Mouse (Mus musculus): ENCODE measurements around the gene Abhd14a. TPM values are rescaled to one million over a fixed set of nuclear protein-coding genes. Genes with fewer than 3 reads are reported as not detected.
A peak's percentile ranks its signal among the peaks of the same experiment; 100 is the strongest.

Gene Abhd14a
- total RNA-seq, 4 experiments from 2014 or later: 15.2 to 17.8 (median 16.7) TPM

GRCm38 (mm10) chr9:106453271-106454070 is 6.0 kb upstream of the Abhd14a start, which contains the start of gene Pcbp4:
Pcbp4 (plus strand) TSS chr9:106453291.
- DNase-seq (ENCODE audit: low spot score in 2 of 2): peak in 1 of 2 experiments; percentile 56

- no peak for DNase-seq (ENCODE audit: low spot score in 2 of 2)
Measured at GRCm38 (mm10) chr9:106452821-106453220, 5.3 kb upstream of the Abhd14a start.

DNA sequence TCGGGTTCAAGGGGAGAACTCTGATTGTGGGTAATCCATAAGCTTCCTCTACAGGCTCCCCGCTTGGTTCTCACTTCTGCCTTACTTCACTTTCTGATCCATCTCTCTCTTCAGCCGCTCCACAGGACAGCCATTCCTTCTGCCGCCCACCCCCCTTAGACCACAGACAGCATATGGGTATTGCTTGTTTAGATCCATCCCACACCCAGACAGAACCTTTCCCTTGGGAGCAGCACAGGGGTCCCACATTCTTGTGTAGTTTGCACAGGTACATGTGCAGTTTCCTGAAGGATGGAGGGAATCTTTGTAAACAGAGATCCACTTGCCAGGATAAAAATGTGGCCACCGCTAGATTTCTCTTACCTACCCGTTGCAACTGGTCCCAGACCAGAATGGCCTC is 4.9 kb upstream of the Abhd14a start:
- DNase-seq (ENCODE audit: low spot score in 2 of 2): no peak

DNA sequence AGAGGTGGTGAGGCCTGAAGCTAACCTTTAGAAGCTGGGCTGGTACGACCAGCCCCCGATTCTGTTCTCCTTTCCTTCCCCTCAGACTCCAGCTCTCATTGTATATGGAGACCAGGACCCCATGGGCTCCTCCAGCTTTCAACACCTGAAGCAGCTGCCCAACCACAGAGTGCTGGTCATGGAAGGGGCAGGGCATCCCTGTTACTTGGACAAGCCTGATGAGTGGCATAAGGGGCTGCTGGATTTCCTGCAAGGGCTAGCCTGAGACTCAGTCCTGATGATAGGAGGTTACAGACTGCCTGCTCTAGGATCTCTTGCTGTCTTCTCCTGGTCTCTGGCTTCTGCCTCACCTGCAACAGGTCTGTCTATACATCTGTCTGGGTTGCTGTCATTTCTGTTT is 4.4 kb upstream of the Abhd14a start:
- DNase-seq (ENCODE audit: low spot score in 2 of 2): no peak

DNA sequence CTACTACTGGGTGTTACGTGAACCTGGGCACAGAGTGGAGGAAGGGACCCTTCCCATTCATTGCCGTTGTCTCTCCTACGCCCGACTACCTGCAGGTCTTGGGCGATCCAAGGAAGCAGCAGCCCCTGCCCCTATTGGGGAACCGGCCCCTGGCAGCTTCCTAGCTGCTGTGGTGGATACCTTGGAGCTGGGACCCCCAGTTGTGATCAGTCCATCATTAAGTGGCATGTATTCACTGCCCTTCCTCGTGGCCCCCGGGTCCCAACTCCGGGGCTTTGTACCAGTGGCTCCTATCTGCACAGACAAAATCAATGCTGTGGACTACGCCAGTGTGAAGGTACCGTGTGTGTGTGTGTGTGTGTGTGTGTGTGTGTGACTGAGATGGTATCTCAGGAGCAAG is 3.8 kb upstream of the Abhd14a start:
- DNase-seq (ENCODE audit: low spot score in 2 of 2): no peak

DNA sequence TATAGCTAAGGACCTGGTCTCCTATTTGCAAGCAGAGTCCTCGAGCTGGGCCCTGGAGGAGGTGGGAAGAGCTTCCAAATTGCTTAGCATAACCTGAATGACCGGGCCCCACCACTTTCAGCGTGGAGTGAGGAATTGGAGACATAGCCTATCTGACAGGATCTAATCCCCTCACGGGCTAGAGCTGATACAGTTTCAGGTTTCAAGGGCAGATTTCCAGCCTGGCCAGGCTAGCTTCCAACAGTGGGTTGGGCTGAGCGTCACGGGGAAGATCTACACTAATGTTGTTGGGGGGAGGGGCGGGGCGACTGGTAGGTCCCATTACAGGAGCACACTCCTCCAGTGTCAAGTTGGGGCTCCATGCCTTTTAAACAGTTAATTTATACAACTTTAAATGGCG is 3.2 kb upstream of the Abhd14a start:
- DNase-seq (ENCODE audit: low spot score in 2 of 2): peak in 1 of 2 experiments; percentile 66

- no peak for DNase-seq (ENCODE audit: low spot score in 2 of 2)
Measured at GRCm38 (mm10) chr9:106449947-106450346, 2.5 kb upstream of the Abhd14a start.

DNA sequence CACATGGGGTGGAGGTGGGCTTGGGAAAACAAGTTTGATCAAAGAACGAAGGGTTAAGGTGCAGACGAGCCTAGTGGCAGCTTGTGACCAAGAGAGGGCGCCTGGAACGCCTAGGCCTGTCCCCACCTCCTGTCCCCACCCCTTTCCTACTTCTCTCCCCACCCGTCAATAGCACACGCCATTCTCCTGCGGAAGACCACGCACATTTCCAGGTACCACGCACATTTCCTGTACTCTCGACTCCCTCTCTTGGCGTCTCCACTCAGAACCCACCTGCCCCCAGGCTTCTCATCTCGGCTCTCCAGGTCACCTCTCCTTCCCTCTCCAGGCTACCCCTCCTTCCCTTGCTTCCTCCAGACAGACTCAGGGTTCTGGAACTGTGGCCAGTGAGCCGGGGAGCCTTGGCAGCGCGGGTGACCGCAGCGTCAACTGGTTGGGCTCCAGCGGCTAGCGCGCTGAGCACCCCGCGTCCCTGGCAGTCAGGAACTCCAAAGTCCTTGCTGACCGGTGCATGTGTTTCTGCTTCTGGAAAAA is 1.1 kb upstream of the Abhd14a start:
- DNase-seq (ENCODE audit: low spot score in 2 of 2): peak; percentile 85

DNA sequence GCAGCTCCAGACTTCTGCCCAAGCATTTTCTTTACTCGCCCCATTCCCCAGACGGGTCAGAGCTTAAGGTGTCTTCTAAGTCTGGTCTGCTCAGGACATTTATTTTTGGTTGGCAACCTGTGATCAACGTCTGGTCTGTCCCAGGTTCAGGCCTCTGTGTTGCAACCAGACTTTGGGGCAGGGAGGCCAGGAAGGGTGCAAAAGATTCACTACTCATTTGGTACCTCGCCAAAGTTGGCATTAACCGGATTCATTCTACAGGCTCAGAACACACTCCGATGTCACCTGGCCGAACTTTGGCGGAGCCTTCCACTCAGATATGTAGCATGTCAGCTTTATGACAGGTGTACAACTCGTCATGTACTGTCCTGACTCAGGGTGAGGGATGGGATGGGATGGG is 473 bp upstream of the Abhd14a start:
- DNase-seq (ENCODE audit: low spot score in 2 of 2): no peak

DNA sequence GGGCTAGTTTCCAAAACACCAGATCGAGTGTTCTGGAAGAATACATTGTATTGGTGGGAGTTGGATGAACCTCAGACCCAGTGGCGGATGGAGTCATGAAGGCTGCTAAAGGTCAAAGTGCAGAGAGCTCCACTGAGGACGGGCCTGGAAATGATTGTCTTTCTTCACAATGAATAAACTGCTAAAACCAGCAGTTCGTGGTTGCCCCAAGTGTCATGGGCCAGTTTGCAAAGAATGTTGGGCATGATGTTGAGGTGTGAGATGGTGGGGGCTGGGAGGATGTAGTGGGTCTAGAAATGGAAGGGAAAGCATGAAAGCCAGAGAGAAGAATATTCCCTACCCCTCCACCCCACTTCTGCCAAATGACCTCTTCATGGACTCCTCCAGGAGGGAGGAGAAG is 2.6 kb downstream of the Abhd14a start:
- no peak for DNase-seq (ENCODE audit: low spot score in 2 of 2)

DNA sequence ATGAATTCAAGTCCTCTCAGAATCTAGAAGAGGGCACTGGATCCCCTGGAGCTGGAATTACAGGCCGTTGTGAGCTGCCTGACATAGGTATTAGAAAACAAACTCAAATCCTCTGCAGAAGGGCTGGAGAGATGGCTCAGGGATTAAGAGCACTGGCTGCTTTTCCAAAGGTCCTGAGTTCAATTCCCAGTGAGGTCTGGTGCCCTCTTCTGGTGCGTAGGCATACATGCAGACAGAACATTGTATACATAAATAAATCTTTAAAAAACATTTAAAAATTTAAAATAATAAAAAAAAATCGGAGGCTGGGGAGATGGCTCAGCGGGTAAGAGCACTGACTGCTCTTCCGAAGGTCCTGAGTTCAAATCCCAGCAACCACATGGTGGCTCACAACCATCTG is 4.8 kb downstream of the Abhd14a start:
- DNase-seq (ENCODE audit: low spot score in 2 of 2): no peak

DNA sequence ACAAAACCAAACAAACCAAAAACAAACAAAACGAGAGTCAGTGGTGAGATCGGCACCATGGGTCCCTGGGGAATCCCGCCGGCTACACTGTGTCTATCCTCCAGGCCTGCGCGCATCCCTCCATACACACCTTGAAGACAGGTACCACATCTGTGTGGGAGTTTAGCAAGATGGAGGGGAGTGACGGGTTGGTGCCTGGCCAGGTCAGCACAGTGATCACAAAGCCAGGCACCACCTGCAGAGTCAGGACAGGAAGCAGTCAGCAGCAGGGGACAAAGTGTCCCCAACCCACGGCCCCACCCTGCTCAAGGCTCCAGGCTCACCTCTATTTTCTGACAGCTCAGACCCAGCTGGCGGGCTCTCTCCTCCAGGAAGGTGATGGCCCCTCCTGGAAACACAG is 10.9 kb downstream of the Abhd14a start:
- no peak for DNase-seq (ENCODE audit: low spot score in 2 of 2)

DNA sequence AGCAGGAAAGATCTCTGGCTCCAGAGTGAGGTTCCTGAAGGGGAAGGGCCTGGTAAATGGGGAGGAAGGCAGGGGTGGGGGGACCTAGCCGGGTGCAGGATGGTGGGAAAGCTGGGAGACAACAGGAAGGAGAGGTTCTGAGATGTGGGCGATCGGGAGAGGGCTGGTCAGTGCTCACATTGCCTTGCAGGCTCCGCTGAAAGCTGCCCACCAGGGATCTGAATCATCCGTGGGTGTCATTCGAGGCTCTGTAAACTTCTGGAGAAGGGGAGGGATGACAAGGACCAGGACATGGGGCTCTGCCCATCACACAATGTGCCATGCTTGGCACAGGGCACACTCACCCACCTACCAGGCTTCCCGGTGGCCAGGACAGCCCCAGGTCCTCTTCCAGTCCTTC is 14.1 kb downstream of the Abhd14a start:
- no peak for DNase-seq (ENCODE audit: low spot score in 2 of 2)

- no peak for DNase-seq (ENCODE audit: low spot score in 2 of 2)
Measured at GRCm38 (mm10) chr9:106430015-106430264, 17.5 kb downstream of the Abhd14a start.

- DNase-seq (ENCODE audit: low spot score in 2 of 2): peak; percentile 88 to 92
Measured at GRCm38 (mm10) chr9:106429221-106430014, 18.1 kb downstream of the Abhd14a start, which contains the start of gene Rpl29. Rpl29 (plus strand) TSS chr9:106429454.

DNA sequence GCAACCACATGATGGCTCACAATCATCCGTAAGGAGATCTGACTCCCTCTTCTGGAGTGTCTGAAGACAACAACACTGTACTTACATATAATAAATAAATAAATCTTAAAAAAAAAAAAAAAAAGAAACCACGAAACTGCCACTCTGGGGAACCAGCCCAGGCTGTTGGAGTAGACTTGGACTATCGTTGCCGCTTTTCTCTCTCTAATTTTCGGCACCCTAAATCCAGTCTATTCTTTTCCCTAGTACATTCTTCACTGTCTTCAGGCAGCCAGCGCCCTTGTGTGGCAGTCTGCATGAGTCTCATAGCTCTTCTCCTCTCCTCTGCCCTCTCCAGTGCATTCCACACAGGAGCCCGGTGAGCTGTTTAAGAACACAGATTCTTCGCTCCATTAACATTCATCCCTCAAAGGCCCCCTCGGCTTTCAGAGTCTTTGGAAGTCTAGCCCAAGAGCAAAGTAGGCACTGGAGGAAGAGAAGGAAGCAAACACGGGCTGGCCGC is 18.7 kb downstream of the Abhd14a start:
- no peak for DNase-seq (ENCODE audit: low spot score in 2 of 2)

GRCm38 (mm10) chr9:106421865-106422160 is 25.7 kb downstream of the Abhd14a start:
- peak; percentile 67 to 74 for DNase-seq (ENCODE audit: low spot score in 2 of 2)

DNA sequence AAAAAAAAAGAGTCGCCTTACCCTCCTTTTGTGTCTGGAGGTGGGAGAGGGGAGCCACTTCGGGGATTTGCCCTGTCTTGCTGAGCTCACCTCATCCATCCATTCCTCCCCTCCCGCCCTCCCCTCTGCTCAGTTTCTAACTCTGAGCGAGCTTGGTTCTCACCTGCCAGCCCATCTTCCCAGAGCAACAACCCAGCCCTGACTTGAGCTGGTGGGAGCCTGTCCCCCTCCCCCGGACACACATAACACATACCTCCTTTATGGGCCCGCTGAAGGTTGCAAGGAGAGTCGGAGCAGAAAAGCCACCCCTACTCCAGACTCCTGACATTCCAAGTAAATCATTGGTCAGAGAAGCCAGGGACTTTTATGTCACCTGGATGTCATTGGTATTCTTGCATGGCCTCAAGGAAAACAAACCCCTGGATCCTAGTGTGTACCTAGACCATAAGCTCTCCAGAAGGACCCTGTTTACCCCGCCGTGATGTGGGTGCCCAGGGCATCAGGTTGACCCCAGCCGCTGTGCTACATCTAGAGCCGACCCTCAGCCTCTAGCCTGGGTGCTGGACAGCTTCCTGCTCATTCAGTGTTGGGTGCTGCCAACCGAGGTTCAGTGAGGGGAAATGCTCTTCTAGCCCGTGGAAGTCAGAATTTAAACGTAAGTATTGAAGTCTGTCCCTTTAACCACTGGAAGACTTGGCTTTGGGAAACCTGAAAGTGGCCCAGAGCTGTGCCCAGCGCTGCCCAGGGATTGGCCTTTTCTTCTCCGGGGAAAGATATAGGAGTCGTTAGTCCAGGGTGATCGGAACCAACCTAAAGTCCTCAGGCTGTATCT is 26.2 kb downstream of the Abhd14a start:
- DNase-seq (ENCODE audit: low spot score in 2 of 2): no peak

DNA sequence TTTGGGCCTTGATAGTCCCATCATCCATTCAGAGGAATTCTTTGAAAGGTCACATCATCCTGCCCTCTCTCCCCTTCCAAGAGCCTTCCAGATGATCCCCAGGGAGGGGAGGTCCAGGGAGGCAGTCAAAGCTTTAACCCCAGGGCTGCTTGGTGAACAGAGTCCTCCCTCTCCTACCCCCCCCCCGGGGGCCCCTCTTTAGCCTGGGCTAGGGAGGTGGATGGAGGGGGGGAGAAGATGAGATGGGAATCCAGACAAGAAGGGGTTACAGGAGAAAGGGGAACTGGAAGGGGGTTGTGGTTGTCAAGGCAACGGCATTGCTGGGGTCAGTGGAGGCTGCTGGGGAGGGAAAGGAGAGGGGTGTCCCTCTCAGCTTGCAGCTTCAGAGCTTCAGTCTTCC is 26.9 kb downstream of the Abhd14a start:
- no peak for DNase-seq (ENCODE audit: low spot score in 2 of 2)

- DNase-seq (ENCODE audit: low spot score in 2 of 2): peak; percentile 60 to 74
Measured at GRCm38 (mm10) chr9:106417841-106418625, 29.4 kb downstream of the Abhd14a start.

GRCm38 (mm10) chr9:106416826-106417225 is 30.7 kb downstream of the Abhd14a start:
- DNase-seq (ENCODE audit: low spot score in 2 of 2): no peak
